Mouse (Mus musculus) monocyte, adult 5-6 weeks (primary cell): ENCODE results near the gene Rtn4r. TPM values are rescaled to one million over a fixed set of nuclear protein-coding genes. Genes with fewer than 3 reads are reported as not detected.

Source experiments
- ATAC-seq: fragments of 153-309, 156-312 bp; replicated peaks from 2 replicates; pipeline ENCODE4 v1.8.0; 2017; ENCODE audit warnings: mild to moderate bottlenecking; ENCODE audit not compliant: low TSS enrichment, insufficient number of reproducible peaks, severe bottlenecking, poor library complexity, low FRiP score
- total RNA-seq: library from RNA; stranded (forward); fragments of 200-1000, 200-491, 200-594 nt; gene quantifications from 3 replicates; pipeline ENCODE4 v1.2.3, GENCODE M21; 2017

Rtn4r gene
- total RNA-seq, 1 experiment from 2014 or later = 0.38 TPM

GRCm38 (mm10) chr16:18122740-18123139 is 4.7 kb upstream of the Rtn4r start:
- ATAC-seq = no peak

- no peak for ATAC-seq
These were observed 4.0 kb upstream of the Rtn4r start for GRCm38 (mm10) chr16:18123471-18123870.

GRCm38 (mm10) chr16:18124040-18124439 is 3.4 kb upstream of the Rtn4r start:
- no peak for ATAC-seq

GRCm38 (mm10) chr16:18124626-18125025 is 2.8 kb upstream of the Rtn4r start:
- no peak for ATAC-seq

DNA sequence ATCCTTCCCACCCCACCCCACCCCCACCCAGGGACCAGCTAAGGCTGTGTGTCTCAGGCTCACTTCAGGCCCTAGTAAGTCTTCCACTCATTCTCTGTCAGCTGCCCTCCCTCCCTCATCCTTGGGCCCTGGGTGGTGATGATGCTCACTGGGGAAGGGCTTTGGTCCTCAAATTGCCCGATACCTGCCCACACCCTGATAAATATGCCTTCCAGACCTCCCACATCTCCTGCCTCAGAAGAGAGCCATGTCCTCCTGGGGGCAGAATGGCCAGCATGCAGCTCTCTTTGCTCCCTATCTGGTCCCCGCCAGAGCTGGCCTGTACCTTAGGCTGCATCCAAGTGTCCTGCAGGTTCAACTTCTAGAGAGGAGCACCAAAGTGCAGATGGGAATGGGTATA is 2.3 kb upstream of the Rtn4r start:
- ATAC-seq = no peak

GRCm38 (mm10) chr16:18126211-18126610 is 1.2 kb upstream of the Rtn4r start:
- no peak for ATAC-seq

GRCm38 (mm10) chr16:18127871-18128563 is 575 bp downstream of the Rtn4r start:
- ATAC-seq = no peak

- no peak for ATAC-seq
These were observed 1.1 kb downstream of the Rtn4r start for GRCm38 (mm10) chr16:18128564-18128935.

DNA sequence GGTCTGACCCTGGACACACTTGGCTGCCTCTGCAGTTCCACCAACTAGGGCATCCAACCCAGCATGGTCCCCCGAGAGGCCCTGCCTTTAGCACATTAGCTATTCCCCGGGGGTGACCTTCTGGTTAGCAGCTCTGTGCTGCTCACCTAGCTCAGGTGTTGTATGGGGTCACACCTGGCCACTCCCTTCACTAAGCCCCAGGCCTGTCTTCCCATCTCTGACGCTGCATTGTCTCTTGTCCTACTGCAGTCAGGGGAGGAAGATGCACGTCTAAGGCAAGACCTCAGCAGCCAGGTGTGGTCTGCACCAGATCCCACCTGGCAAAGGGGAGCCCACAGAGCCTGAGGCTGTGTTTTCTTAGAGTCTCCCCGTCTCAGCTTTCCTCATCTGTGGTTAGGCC is 2.0 kb downstream of the Rtn4r start:
- no peak for ATAC-seq

DNA sequence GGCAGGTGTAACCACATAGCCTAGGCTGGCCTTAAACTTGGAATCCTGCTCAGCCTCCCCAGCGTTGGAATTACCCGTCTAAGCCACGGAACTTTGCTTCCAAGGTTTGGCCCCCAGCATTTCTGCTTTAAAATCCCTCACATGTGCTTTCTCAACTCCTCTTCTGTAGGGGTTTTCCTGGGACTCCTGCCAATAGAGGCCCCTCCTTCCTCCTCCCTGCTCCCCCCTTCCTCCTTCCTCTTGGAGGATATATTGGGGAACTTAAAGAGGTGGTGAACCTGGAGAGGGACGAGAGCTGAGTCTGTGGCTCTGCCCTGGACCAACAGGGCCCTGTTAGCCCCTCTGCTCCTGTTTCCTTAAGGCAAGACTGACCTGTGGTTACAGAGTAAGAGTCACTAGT is 2.8 kb downstream of the Rtn4r start:
- ATAC-seq = no peak

GRCm38 (mm10) chr16:18130705-18131104 is 3.3 kb downstream of the Rtn4r start:
- no peak for ATAC-seq

DNA sequence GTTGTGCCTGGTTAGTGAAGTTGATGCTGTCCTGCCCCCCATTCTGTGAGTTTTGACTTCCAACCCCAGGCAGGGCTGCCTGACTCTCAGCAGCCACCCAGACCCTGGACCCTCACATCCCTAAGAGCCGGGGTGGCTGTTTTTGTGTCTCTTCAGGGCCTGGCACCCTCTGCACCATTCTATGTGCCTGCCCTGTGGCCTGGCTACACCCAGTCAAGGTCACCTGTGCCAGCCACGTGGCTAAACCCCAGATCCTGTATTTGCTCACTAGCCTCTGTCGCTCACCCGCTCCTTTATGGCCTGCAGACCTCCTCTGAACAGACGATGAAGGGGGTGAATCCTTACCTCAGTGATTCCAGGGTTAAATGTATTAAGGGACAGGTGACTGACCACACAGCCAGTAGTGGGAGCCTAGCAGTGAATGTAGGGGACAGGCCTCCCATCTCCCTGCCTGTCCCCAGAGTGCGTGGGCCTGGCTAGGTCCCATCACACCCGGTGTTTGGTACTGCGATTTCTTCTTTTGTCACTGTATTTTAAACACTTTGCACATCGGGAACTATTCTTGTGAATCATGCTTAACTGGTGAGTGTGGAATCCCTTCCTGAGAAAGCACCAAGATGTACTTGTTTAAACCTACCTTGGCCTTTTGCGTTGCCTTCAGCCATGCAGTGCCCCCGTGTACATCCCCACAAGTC is 4.0 kb downstream of the Rtn4r start:
- ATAC-seq = no peak

GRCm38 (mm10) chr16:18132026-18132425 is 4.6 kb downstream of the Rtn4r start:
- ATAC-seq = no peak

- ATAC-seq = no peak
These were observed 5.1 kb downstream of the Rtn4r start for GRCm38 (mm10) chr16:18132575-18132974.

- no peak for ATAC-seq
These were observed 5.9 kb downstream of the Rtn4r start for GRCm38 (mm10) chr16:18133133-18133920.

- no peak for ATAC-seq
These were observed 7.8 kb downstream of the Rtn4r start for GRCm38 (mm10) chr16:18135196-18135595.

- ATAC-seq = no peak
These were observed 8.6 kb downstream of the Rtn4r start for GRCm38 (mm10) chr16:18136015-18136414.

GRCm38 (mm10) chr16:18144201-18144600 is 16.8 kb downstream of the Rtn4r start:
- no peak for ATAC-seq

GRCm38 (mm10) chr16:18145341-18145867 is 18.0 kb downstream of the Rtn4r start:
- no peak for ATAC-seq
